Mouse (Mus musculus): ENCODE results near the gene Vsig10. TPM values are rescaled to one million over a fixed set of nuclear protein-coding genes. Genes with fewer than 3 reads are reported as not detected.
"Not testable (repeated sequence)": the region's sequence is repeated elsewhere in the genome, so short reads cannot be mapped to it uniquely, and the experiment has no call there.

Vsig10 gene
- total RNA-seq, 2 experiments from 2014 or later = 1.4 to 3.3 TPM

- DNase-seq (ENCODE audit: low spot score in 2 of 2) = no peak
- intact Hi-C loops (cut with DNase I) = no loop called here
Observed at GRCm38 (mm10) chr5:117367206-117367605, 48.3 kb downstream of the Vsig10 start.

GRCm38 (mm10) chr5:117370592-117370991, 51.7 kb downstream of the Vsig10 start:
- DNase-seq (ENCODE audit: low spot score in 2 of 2) = no peak
- intact Hi-C loops (cut with DNase I) = no loop called here

- intact Hi-C loops (cut with DNase I) = no loop called here
- no peak for DNase-seq (ENCODE audit: low spot score in 2 of 2)
Observed at GRCm38 (mm10) chr5:117373418-117373817, 54.5 kb downstream of the Vsig10 start.

- peak in 1 of 2 experiments; percentile 83 for DNase-seq (ENCODE audit: low spot score in 2 of 2)
- intact Hi-C loops (cut with DNase I) = no loop called here
Observed at GRCm38 (mm10) chr5:117374372-117375049, 55.6 kb downstream of the Vsig10 start.

- peak; percentile 57 to 66 for DNase-seq (ENCODE audit: low spot score in 2 of 2)
- intact Hi-C loops (cut with DNase I) = no loop called here
Observed at GRCm38 (mm10) chr5:117376331-117376761, 57.5 kb downstream of the Vsig10 start.

- intact Hi-C loops (cut with DNase I) = not testable (repeated sequence)
Observed at GRCm38 (mm10) chr5:117377731-117378130, 58.8 kb downstream of the Vsig10 start.

GRCm38 (mm10) chr5:117380199-117380598, 61.3 kb downstream of the Vsig10 start:
- no peak for DNase-seq (ENCODE audit: low spot score in 2 of 2)
- intact Hi-C loops (cut with DNase I) = no loop called here

More at GRCm38 (mm10) chr5:117377731-117378130, 58.8 kb downstream of the Vsig10 start:
- not testable (repeated sequence) for DNase-seq (ENCODE audit: low spot score in 2 of 2)

GRCm38 (mm10) chr5:117381785-117382184, 62.9 kb downstream of the Vsig10 start:
- no peak for DNase-seq (ENCODE audit: low spot score in 2 of 2)
- intact Hi-C loops (cut with DNase I) = no loop called here

- DNase-seq (ENCODE audit: low spot score in 2 of 2) = no peak
- intact Hi-C loops (cut with DNase I) = no loop called here
Observed at GRCm38 (mm10) chr5:117383198-117383597, 64.3 kb downstream of the Vsig10 start.

GRCm38 (mm10) chr5:117388296-117388751, 69.4 kb downstream of the Vsig10 start:
- no peak for DNase-seq (ENCODE audit: low spot score in 2 of 2)
- intact Hi-C loops (cut with DNase I) = loop anchor here (5.0 kb wide), 2 partner anchors 81 to 104 kb away; no protein-coding TSS in a partner anchor

GRCm38 (mm10) chr5:117388877-117389276, 70.0 kb downstream of the Vsig10 start, which contains the start of gene Rfc5:
Gene Rfc5, minus strand, starts transcription at chr5:117389047.
- intact Hi-C loops (cut with DNase I) = loop anchor here (5.0 kb wide), 2 partner anchors 82 to 103 kb away; no protein-coding TSS in a partner anchor
- peak; percentile 94 to 96 for DNase-seq (ENCODE audit: low spot score in 2 of 2)

GRCm38 (mm10) chr5:117390895-117391294, 72.0 kb downstream of the Vsig10 start:
- DNase-seq (ENCODE audit: low spot score in 2 of 2) = no peak
- intact Hi-C loops (cut with DNase I) = no loop called here

GRCm38 (mm10) chr5:117395834-117396233, 77.0 kb downstream of the Vsig10 start:
- intact Hi-C loops (cut with DNase I) = no loop called here
- DNase-seq (ENCODE audit: low spot score in 2 of 2) = no peak

GRCm38 (mm10) chr5:117396596-117397014, 77.7 kb downstream of the Vsig10 start:
- intact Hi-C loops (cut with DNase I) = no loop called here
- no peak for DNase-seq (ENCODE audit: low spot score in 2 of 2)

GRCm38 (mm10) chr5:117397371-117397770, 78.5 kb downstream of the Vsig10 start:
- intact Hi-C loops (cut with DNase I) = no loop called here
- no peak for DNase-seq (ENCODE audit: low spot score in 2 of 2)

- no peak for DNase-seq (ENCODE audit: low spot score in 2 of 2)
- intact Hi-C loops (cut with DNase I) = no loop called here
Observed at GRCm38 (mm10) chr5:117398007-117398550, 79.2 kb downstream of the Vsig10 start.

GRCm38 (mm10) chr5:117399281-117399680, 80.4 kb downstream of the Vsig10 start:
- no peak for DNase-seq (ENCODE audit: low spot score in 2 of 2)
- intact Hi-C loops (cut with DNase I) = no loop called here

- intact Hi-C loops (cut with DNase I) = no loop called here
- DNase-seq (ENCODE audit: low spot score in 2 of 2) = no peak
Observed at GRCm38 (mm10) chr5:117403609-117404008, 84.7 kb downstream of the Vsig10 start.

All from left cerebral cortex, postnatal 25 days (tissue).